Mouse (Mus musculus): ENCODE results near the gene Uts2r. TPM values are rescaled to one million over a fixed set of nuclear protein-coding genes. Genes with fewer than 3 reads are reported as not detected.

Gene Uts2r
- total RNA-seq, 2 experiments from 2014 or later = 0.21 TPM; not detected in 1

- no peak for DNase-seq (ENCODE audit: extremely low spot score in 1 of 2, low spot score in 2 of 2)
- intact Hi-C loops (cut with DNase I) = no loop called here
- H3K4me3 ChIP-seq = no peak overlapping the region
- TF ChIP-seq CTCF (IDR thresholded peaks at IDR 0.05) = no peak
- no peak overlapping the region for H3K27ac ChIP-seq
These were observed 30.5 kb upstream of the Uts2r start for GRCm38 (mm10) chr11:121129616-121130015.

- intact Hi-C loops (cut with DNase I) = no loop called here
- DNase-seq (ENCODE audit: extremely low spot score in 1 of 2, low spot score in 2 of 2) = no peak
- TF ChIP-seq CTCF (IDR thresholded peaks at IDR 0.05) = no peak
These were observed 25.5 kb upstream of the Uts2r start for GRCm38 (mm10) chr11:121134600-121134999.

GRCm38 (mm10) chr11:121137682-121138081 is 22.4 kb upstream of the Uts2r start:
- TF ChIP-seq CTCF (IDR thresholded peaks at IDR 0.05) = no peak
- intact Hi-C loops (cut with DNase I) = no loop called here
- no peak overlapping the region for H3K4me3 ChIP-seq
- H3K27ac ChIP-seq = no peak overlapping the region
- DNase-seq (ENCODE audit: extremely low spot score in 1 of 2, low spot score in 2 of 2) = no peak

More at GRCm38 (mm10) chr11:121134600-121134999, 25.5 kb upstream of the Uts2r start:
- Histone ChIP-seq H3K27ac (no peak overlapping the region), H3K4me3 (no peak overlapping the region)

GRCm38 (mm10) chr11:121138732-121139131 is 21.3 kb upstream of the Uts2r start:
- intact Hi-C loops (cut with DNase I) = no loop called here
- no peak overlapping the region for H3K27ac ChIP-seq
- TF ChIP-seq CTCF (IDR thresholded peaks at IDR 0.05) = peak; percentile 24
- no peak overlapping the region for H3K4me3 ChIP-seq
- no peak for DNase-seq (ENCODE audit: extremely low spot score in 1 of 2, low spot score in 2 of 2)

- no peak for TF ChIP-seq CTCF (IDR thresholded peaks at IDR 0.05)
- no peak for DNase-seq (ENCODE audit: extremely low spot score in 1 of 2, low spot score in 2 of 2)
- no peak overlapping the region for H3K4me3 ChIP-seq
- no peak overlapping the region for H3K27ac ChIP-seq
- intact Hi-C loops (cut with DNase I) = no loop called here
These were observed 16.6 kb upstream of the Uts2r start for GRCm38 (mm10) chr11:121143325-121144015.

- H3K27ac ChIP-seq = no peak within 1 kb of the TSS
- DNase-seq (ENCODE audit: extremely low spot score in 1 of 2, low spot score in 2 of 2) = no peak
- no peak within 1 kb of the TSS for H3K4me3 ChIP-seq
- intact Hi-C loops (cut with DNase I) = no loop called here
- TF ChIP-seq CTCF (IDR thresholded peaks at IDR 0.05) = no peak
These were observed 14.2 kb upstream of the Uts2r start, which contains the start of gene Tex19.1 for GRCm38 (mm10) chr11:121145865-121146264. Gene Tex19.1, plus strand, starts transcription at chr11:121146143.

GRCm38 (mm10) chr11:121148193-121148592 is 11.9 kb upstream of the Uts2r start:
- TF ChIP-seq CTCF (IDR thresholded peaks at IDR 0.05) = peak; percentile 37
- no peak overlapping the region for H3K4me3 ChIP-seq
- H3K27ac ChIP-seq = no peak overlapping the region
- intact Hi-C loops (cut with DNase I) = no loop called here
- no peak for DNase-seq (ENCODE audit: extremely low spot score in 1 of 2, low spot score in 2 of 2)

GRCm38 (mm10) chr11:121154203-121154602 is 5.9 kb upstream of the Uts2r start:
- DNase-seq (ENCODE audit: extremely low spot score in 1 of 2, low spot score in 2 of 2) = no peak
- H3K4me3 ChIP-seq = no peak overlapping the region
- TF ChIP-seq CTCF (IDR thresholded peaks at IDR 0.05) = no peak
- no peak overlapping the region for H3K27ac ChIP-seq
- intact Hi-C loops (cut with DNase I) = no loop called here

GRCm38 (mm10) chr11:121156411-121156891 is 3.6 kb upstream of the Uts2r start:
- Histone ChIP-seq H3K4me3 (peak overlapping the region; percentile 16), H3K27ac (no peak overlapping the region)
- TF ChIP-seq CTCF (IDR thresholded peaks at IDR 0.05) = no peak
- DNase-seq (ENCODE audit: extremely low spot score in 1 of 2, low spot score in 2 of 2) = no peak
- intact Hi-C loops (cut with DNase I) = no loop called here

GRCm38 (mm10) chr11:121160636-121161346 is 720 bp downstream of the Uts2r start:
- DNase-seq (ENCODE audit: extremely low spot score in 1 of 2, low spot score in 2 of 2) = no peak
- TF ChIP-seq CTCF (IDR thresholded peaks at IDR 0.05) = no peak
- intact Hi-C loops (cut with DNase I) = no loop called here
- no peak overlapping the region for H3K27ac ChIP-seq
- H3K4me3 ChIP-seq = no peak overlapping the region

GRCm38 (mm10) chr11:121163751-121164150 is 3.7 kb downstream of the Uts2r start:
- no peak for DNase-seq (ENCODE audit: extremely low spot score in 1 of 2, low spot score in 2 of 2)
- no peak for TF ChIP-seq CTCF (IDR thresholded peaks at IDR 0.05)
- intact Hi-C loops (cut with DNase I) = no loop called here
- Histone ChIP-seq H3K27ac (no peak overlapping the region), H3K4me3 (no peak overlapping the region)

- TF ChIP-seq CTCF (IDR thresholded peaks at IDR 0.05) = no peak
- no peak overlapping the region for H3K27ac ChIP-seq
- intact Hi-C loops (cut with DNase I) = no loop called here
- no peak overlapping the region for H3K4me3 ChIP-seq
- DNase-seq (ENCODE audit: extremely low spot score in 1 of 2, low spot score in 2 of 2) = no peak
These were observed 13.1 kb downstream of the Uts2r start for GRCm38 (mm10) chr11:121173203-121173602.

Measured in left cerebral cortex, adult 2 months (tissue).